Mouse (Mus musculus) lung, embryonic 15.5 days (tissue): ENCODE results near the gene Lrriq4. TPM values are rescaled to one million over a fixed set of nuclear protein-coding genes. Genes with fewer than 3 reads are reported as not detected.
A peak's percentile ranks its signal among the peaks of the same experiment; 100 is the strongest.

ENCODE experiments used
- ATAC-seq: fragments of 200-750 bp; cut with Nextera tagmentation; 2 replicates; pipeline ENCODE4 v1.8.0; 2017; ENCODE audit warnings: moderate number of reproducible peaks, borderline replicate concordance; ENCODE audit not compliant: low FRiP score, low TSS enrichment; ENCODE audit errors: extremely low read depth
- H3K27ac ChIP-seq: fragments of 300-500 bp; sonication (generic); 2 replicates; pipeline ENCODE4 v1.5.1; 2015; ENCODE audit warnings: moderate library complexity, mild to moderate bottlenecking, inconsistent platforms
- H3K27me3 ChIP-seq: fragments of 300-500 bp; sonication (generic); 2 replicates; pipeline ENCODE4 v1.6.1; 2015; ENCODE audit warnings: inconsistent platforms
- H3K36me3 ChIP-seq: fragments of 300-500 bp; sonication (generic); 2 replicates; pipeline ENCODE4 v1.6.1; 2015; ENCODE audit warnings: inconsistent platforms
- H3K4me1 ChIP-seq: fragments of 300-500 bp; sonication (generic); 2 replicates; pipeline ENCODE4 v1.6.1; 2015; ENCODE audit warnings: inconsistent platforms
- H3K4me2 ChIP-seq: fragments of 300-500 bp; sonication (generic); 2 replicates; pipeline ENCODE4 v1.6.1; 2015; ENCODE audit warnings: inconsistent platforms, mild to moderate bottlenecking, moderate library complexity
- H3K4me3 ChIP-seq: fragments of 300-500 bp; sonication (generic); 2 replicates; pipeline ENCODE4 v1.5.1; 2015; ENCODE audit warnings: mild to moderate bottlenecking, inconsistent platforms
- H3K9ac ChIP-seq: fragments of 300-500 bp; sonication (generic); 2 replicates; pipeline ENCODE4 v1.6.1; 2015; ENCODE audit warnings: inconsistent platforms
- H3K9me3 ChIP-seq: fragments of 300-500 bp; sonication (generic); 2 replicates; pipeline ENCODE4 v1.6.1; 2016; ENCODE audit warnings: inconsistent platforms
- WGBS: fragments of 180-500 bp; shearing (Covaris S2); methylation state at CpG from one replicate; pipeline ENCODE4 v1.1.7; 2015; 5-methylcytosine and 5-hydroxymethylcytosine counted together
- polyA plus RNA-seq: library from polyadenylated mRNA; unstranded; fragments of >200 nt; fragmentation: Nextera tagmentation; extraction: Ambion mirVana; gene quantifications from 2 replicates; pipeline ENCODE4 v1.2.1, GENCODE M21; 2015

Gene Lrriq4
- polyA plus RNA-seq, 1 experiment from 2014 or later, result not detected

GRCm38 (mm10) chr3:30608999-30609398, 35.3 kb upstream of the Lrriq4 start:
- Histone ChIP-seq H3K9me3 (no peaks in the 10 kb centered on the region), H3K27me3 (no peaks in the 10 kb centered on the region), H3K9ac (no peak overlapping the region), H3K4me3 (no peak overlapping the region), H3K4me2 (no peak overlapping the region), H3K36me3 (peaks cover 62% of the 10 kb centered on the region), H3K4me1 (no peaks in the 10 kb centered on the region), H3K27ac (no peak overlapping the region)
- no peak for ATAC-seq
- WGBS, result 90% methylated on average over 3 of the region's 3 CpGs

- Histone ChIP-seq H3K4me2 (no peak overlapping the region), H3K9ac (no peak overlapping the region), H3K36me3 (peaks cover 66% of the 10 kb centered on the region), H3K27ac (no peak overlapping the region), H3K4me1 (no peaks in the 10 kb centered on the region), H3K9me3 (no peaks in the 10 kb centered on the region), H3K4me3 (no peak overlapping the region), H3K27me3 (no peaks in the 10 kb centered on the region)
- WGBS, result 89% methylated on average over 4 of the region's 4 CpGs
- ATAC-seq, result no peak
Observed at GRCm38 (mm10) chr3:30610930-30611329, 33.4 kb upstream of the Lrriq4 start.

DNA sequence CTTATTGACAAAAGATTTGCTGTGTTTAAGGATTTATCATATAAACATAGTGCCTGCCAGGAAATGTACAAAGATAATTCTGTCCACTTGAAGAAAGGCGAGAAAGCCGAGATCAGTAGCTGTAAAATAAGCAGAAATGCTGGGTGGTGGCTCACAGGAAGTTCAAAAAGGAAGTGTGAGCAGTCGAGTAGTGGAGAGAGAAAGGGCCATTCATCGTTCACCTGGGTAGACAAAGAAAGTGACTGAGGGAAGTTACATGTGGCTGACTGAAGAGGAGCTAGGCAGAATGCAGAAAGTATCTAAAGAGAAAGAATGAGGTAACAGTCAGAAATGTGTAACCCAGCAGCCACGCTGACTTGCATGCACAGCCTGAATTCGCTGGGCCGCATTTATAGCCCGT, 24.2 kb upstream of the Lrriq4 start:
- Histone ChIP-seq H3K27me3 (no peaks in the 10 kb centered on the region), H3K4me3 (no peak overlapping the region), H3K27ac (no peak overlapping the region), H3K9me3 (no peaks in the 10 kb centered on the region), H3K4me2 (no peak overlapping the region), H3K9ac (no peak overlapping the region), H3K36me3 (peaks cover 28% of the 10 kb centered on the region), H3K4me1 (no peaks in the 10 kb centered on the region)
- 52% methylated on average over 8 of the region's 8 CpGs for WGBS
- ATAC-seq, result no peak

DNA sequence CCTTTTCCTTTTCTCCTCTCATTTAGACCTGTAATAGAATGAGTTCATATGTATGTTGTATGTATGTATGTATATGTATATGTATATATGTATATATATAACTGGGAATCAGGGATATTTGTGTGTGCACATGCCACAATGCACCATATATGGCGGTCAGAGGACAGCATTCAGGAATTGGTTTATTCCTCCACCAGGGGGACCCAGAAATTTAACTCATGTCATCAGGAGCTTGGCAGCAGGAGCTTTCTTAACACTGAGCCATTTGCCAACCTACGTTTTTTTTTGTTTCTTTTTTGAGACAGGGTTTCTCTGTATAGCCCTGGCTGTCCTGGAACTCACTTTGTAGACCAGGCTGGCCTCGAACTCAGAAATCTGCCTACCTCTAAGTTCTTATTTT, 10.6 kb upstream of the Lrriq4 start:
- WGBS, result 55% methylated on average over 3 of the region's 3 CpGs
- H3K4me2 ChIP-seq, result no peak overlapping the region
- no peaks in the 10 kb centered on the region for H3K4me1 ChIP-seq
- H3K4me3 ChIP-seq, result no peak overlapping the region
- no peaks in the 10 kb centered on the region for H3K9me3 ChIP-seq
- H3K27ac ChIP-seq, result no peak overlapping the region
- no peaks in the 10 kb centered on the region for H3K27me3 ChIP-seq
- H3K9ac ChIP-seq, result no peak overlapping the region
- no peak for ATAC-seq
- H3K36me3 ChIP-seq, result no peaks in the 10 kb centered on the region

GRCm38 (mm10) chr3:30635629-30636028, 8.7 kb upstream of the Lrriq4 start:
- Histone ChIP-seq H3K9ac (no peak overlapping the region), H3K4me1 (no peaks in the 10 kb centered on the region), H3K27me3 (no peaks in the 10 kb centered on the region), H3K4me2 (no peak overlapping the region), H3K27ac (no peak overlapping the region), H3K36me3 (no peaks in the 10 kb centered on the region), H3K4me3 (no peak overlapping the region), H3K9me3 (no peaks in the 10 kb centered on the region)
- WGBS, result 75% methylated on average over 4 of the region's 4 CpGs
- ATAC-seq, result no peak

- no peak overlapping the region for H3K27ac ChIP-seq
- no peak overlapping the region for H3K9ac ChIP-seq
- H3K4me1 ChIP-seq, result peaks cover 18% of the 10 kb centered on the region
- 56% methylated on average over 8 of the region's 8 CpGs for WGBS
- ATAC-seq, result no peak
- no peaks in the 10 kb centered on the region for H3K36me3 ChIP-seq
- no peaks in the 10 kb centered on the region for H3K9me3 ChIP-seq
- no peak overlapping the region for H3K4me3 ChIP-seq
- H3K4me2 ChIP-seq, result no peak overlapping the region
- peaks cover 28% of the 10 kb centered on the region for H3K27me3 ChIP-seq
Observed at GRCm38 (mm10) chr3:30646761-30647160, 2.5 kb downstream of the Lrriq4 start.

GRCm38 (mm10) chr3:30647440-30648090, 3.3 kb downstream of the Lrriq4 start, which contains the start of gene Lrrc34:
Gene Lrrc34 (minus strand): TSS chr3:30647869.
- H3K36me3 ChIP-seq, result no peaks in the 10 kb centered on the region
- H3K4me2 ChIP-seq, result peak within 1 kb of the TSS; percentile 72
- no peak within 1 kb of the TSS for H3K27ac ChIP-seq
- 2% methylated on average over 25 of the region's 25 CpGs for WGBS
- H3K4me1 ChIP-seq, result peaks cover 18% of the 10 kb centered on the region
- peak within 1 kb of the TSS; percentile 36 for H3K4me3 ChIP-seq
- H3K9ac ChIP-seq, result peak within 1 kb of the TSS; percentile 45
- H3K9me3 ChIP-seq, result no peaks in the 10 kb centered on the region
- peaks cover 28% of the 10 kb centered on the region for H3K27me3 ChIP-seq
- peak; percentile 95 for ATAC-seq

DNA sequence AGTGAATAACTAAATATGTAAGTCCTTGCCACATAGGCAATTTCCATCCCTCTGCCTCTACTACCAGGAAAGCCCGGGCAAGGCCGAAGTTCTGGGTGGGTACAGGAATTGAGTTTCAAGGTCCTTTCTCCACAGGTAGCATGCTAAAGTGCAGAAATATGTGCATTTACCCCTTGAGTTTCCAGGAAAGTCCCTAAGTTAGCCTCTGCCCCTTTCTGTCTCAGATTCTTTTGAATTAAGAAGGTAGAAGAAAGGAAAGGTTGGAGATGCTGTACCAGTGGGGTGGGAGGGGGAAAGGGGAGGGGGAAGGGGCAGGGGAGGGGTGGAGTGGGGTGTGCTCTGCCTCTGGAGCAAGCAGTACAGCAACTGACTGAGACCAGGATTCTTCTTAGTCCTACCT, 4.2 kb downstream of the Lrriq4 start:
- Histone ChIP-seq H3K4me2 (no peak overlapping the region), H3K27ac (no peak overlapping the region), H3K9me3 (no peaks in the 10 kb centered on the region), H3K9ac (no peak overlapping the region), H3K27me3 (peaks cover 28% of the 10 kb centered on the region), H3K4me1 (peaks cover 18% of the 10 kb centered on the region), H3K36me3 (no peaks in the 10 kb centered on the region), H3K4me3 (no peak overlapping the region)
- no peak for ATAC-seq
- WGBS, result 98% methylated on average over 2 of the region's 2 CpGs

GRCm38 (mm10) chr3:30650062-30650841, 5.9 kb downstream of the Lrriq4 start:
- Histone ChIP-seq H3K27me3 (peaks cover 28% of the 10 kb centered on the region), H3K36me3 (no peaks in the 10 kb centered on the region), H3K9ac (peak overlapping the region; percentile 1; the same call in 1 of the 2 replicates), H3K27ac (no peak overlapping the region), H3K4me2 (peak overlapping the region; percentile 54), H3K4me1 (peaks cover 18% of the 10 kb centered on the region), H3K9me3 (no peaks in the 10 kb centered on the region), H3K4me3 (peak overlapping the region; percentile 33)
- peak; percentile 48; the same call in 1 of the 2 replicates for ATAC-seq
- under 1% methylated on average over 41 of the region's 41 CpGs for WGBS

DNA sequence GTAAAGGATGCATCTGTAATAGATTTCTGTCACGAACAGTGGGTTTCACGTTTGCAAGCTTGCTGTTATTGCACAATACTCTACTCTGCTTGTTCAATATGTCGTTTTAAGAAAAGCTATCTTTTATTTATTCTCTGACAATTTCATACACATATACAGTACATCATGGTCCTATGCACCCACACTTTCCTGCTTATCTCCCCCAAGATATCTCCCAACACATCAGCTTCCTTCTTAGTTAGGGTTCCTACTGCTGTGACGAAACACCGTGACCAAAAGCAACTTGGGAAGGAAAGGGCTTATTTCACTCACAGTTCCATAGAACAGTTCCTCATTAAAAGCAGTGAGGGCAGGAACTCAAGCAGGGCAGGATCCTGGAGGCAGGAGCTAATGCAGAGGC, 11.6 kb downstream of the Lrriq4 start:
- ATAC-seq, result no peak
- Histone ChIP-seq H3K4me3 (no peak overlapping the region), H3K9ac (no peak overlapping the region), H3K4me2 (no peak overlapping the region), H3K4me1 (no peaks in the 10 kb centered on the region), H3K9me3 (no peaks in the 10 kb centered on the region), H3K36me3 (no peaks in the 10 kb centered on the region), H3K27ac (no peak overlapping the region), H3K27me3 (peaks cover 8% of the 10 kb centered on the region)
- 63% methylated on average over 5 of the region's 5 CpGs for WGBS

DNA sequence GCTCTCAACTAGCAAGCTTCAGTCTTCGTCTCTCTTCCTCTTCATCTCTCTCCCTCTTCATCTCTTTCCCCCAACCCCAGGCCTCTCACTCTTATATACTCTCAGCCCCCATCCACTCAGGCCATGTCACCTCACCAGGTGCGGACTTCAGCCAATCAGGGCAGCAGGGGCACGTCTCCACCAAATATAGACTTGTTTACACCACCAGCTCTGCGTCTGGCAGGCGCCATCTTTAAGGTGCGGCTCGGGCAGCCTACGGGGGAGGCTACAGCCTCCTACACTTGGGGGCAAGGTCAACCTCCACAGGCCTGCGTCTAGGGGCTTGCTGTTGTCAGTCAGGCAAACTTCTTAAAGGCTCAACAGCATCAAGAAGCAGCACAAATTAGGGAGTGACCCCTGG, 14.2 kb downstream of the Lrriq4 start:
- H3K9me3 ChIP-seq, result no peaks in the 10 kb centered on the region
- no peaks in the 10 kb centered on the region for H3K36me3 ChIP-seq
- no peak overlapping the region for H3K27ac ChIP-seq
- 76% methylated on average over 9 of the region's 9 CpGs for WGBS
- no peaks in the 10 kb centered on the region for H3K4me1 ChIP-seq
- no peak overlapping the region for H3K4me3 ChIP-seq
- ATAC-seq, result no peak
- no peaks in the 10 kb centered on the region for H3K27me3 ChIP-seq
- H3K9ac ChIP-seq, result no peak overlapping the region
- H3K4me2 ChIP-seq, result no peak overlapping the region

- H3K9ac ChIP-seq, result no peak overlapping the region
- no peaks in the 10 kb centered on the region for H3K9me3 ChIP-seq
- no peaks in the 10 kb centered on the region for H3K4me1 ChIP-seq
- no peak overlapping the region for H3K4me3 ChIP-seq
- H3K27ac ChIP-seq, result no peak overlapping the region
- WGBS, result 62% methylated on average over 6 of the region's 6 CpGs
- no peaks in the 10 kb centered on the region for H3K27me3 ChIP-seq
- H3K36me3 ChIP-seq, result no peaks in the 10 kb centered on the region
- no peak overlapping the region for H3K4me2 ChIP-seq
- no peak for ATAC-seq
Observed at GRCm38 (mm10) chr3:30683190-30683589, 38.9 kb downstream of the Lrriq4 start.
